Comparison of ENCODE assay signal across 8 mouse cellular contexts in genomic region chr4:117786963-117787362, GRCm38 (mm10). TPM values are rescaled to one million over a fixed set of nuclear protein-coding genes. Genes with fewer than 3 reads are reported as not detected.
DNase-seq lines count a peak whose midpoint lies in the region; ATAC-seq and TF ChIP-seq lines count a peak whose summit lies in the region.

No protein-coding gene starts in this region.

- no peak overlapping the region for H3K9ac ChIP-seq in forebrain, postnatal 0 days

- no peak for TF ChIP-seq CTCF in forebrain, postnatal 0 days (IDR thresholded peaks at IDR 0.05; ENCODE audit: low read depth)
- TF ChIP-seq CTCF in kidney, adult 2 months (conservative IDR thresholded peaks at IDR 0.05; ENCODE audit: insufficient read depth, insufficient read length, low read depth, low read length) = no peak

- H3K4me1 ChIP-seq in erythroblast, embryonic 14.5 days (ENCODE audit: control insufficient read depth) = peaks cover 8% of the 10 kb centered on the region
- no peaks in the 10 kb centered on the region for H3K4me1 ChIP-seq in forebrain, postnatal 0 days (ENCODE audit: insufficient read depth)
- no peaks in the 10 kb centered on the region for H3K4me1 ChIP-seq in kidney, adult 2 months (ENCODE audit: control insufficient read depth, insufficient read depth, low read length)

- DNase-seq in forebrain, postnatal 0 days = peak; percentile 24
- DNase-seq in kidney, adult 2 months = peak; percentile 79
- DNase-seq in lung, postnatal 36 days = peak; percentile 35
- DNase-seq in cerebellum, adult 9-11 months = no peak
- DNase-seq in right cerebral cortex, adult 18-20 months = no peak
- DNase-seq in urinary bladder, postnatal 14 days (ENCODE audit: low spot score) = no peak

- peaks cover 2% of the 10 kb centered on the region; the same call in 1 of the 2 replicates for H3K9me3 ChIP-seq in erythroblast, embryonic 14.5 days (ENCODE audit: control insufficient read depth, low read length)
- no peaks in the 10 kb centered on the region for H3K9me3 ChIP-seq in forebrain, postnatal 0 days (ENCODE audit: low read length)

- 43% methylated on average over 8 of the region's 8 CpGs for WGBS in forebrain, postnatal 0 days
- WGBS in kidney, adult 2 months = 19% methylated on average over 8 of the region's 8 CpGs

- H3K27ac ChIP-seq in forebrain, postnatal 0 days (ENCODE audit: low read depth, low read length) = no peak overlapping the region
- no peak overlapping the region for H3K27ac ChIP-seq in kidney, adult 2 months (ENCODE audit: insufficient read depth, low read depth, low read length)

- H3K4me2 ChIP-seq in forebrain, postnatal 0 days (ENCODE audit: low read depth) = no peak overlapping the region

- H3K4me3 ChIP-seq in erythroblast, embryonic 14.5 days (replicated peaks) = peak overlapping the region; percentile 41
- H3K4me3 ChIP-seq in forebrain, postnatal 0 days (ENCODE audit: low read depth, low read length) = no peak overlapping the region
- H3K4me3 ChIP-seq in kidney, adult 2 months (ENCODE audit: insufficient read depth, low read depth, low read length) = peak overlapping the region; percentile 7; the same call in 1 of the 2 replicates

- no peak for ATAC-seq in erythroblast, adult 5-6 weeks (replicated peaks; ENCODE audit: low FRiP score, poor library complexity, severe bottlenecking)
- peak; percentile 55; the same call in 1 of the 2 replicates for ATAC-seq in forebrain, postnatal 0 days

- no peaks in the 10 kb centered on the region for H3K36me3 ChIP-seq in erythroblast, embryonic 14.5 days (ENCODE audit: control insufficient read depth)
- H3K36me3 ChIP-seq in forebrain, postnatal 0 days (ENCODE audit: insufficient read depth) = no peaks in the 10 kb centered on the region
- H3K36me3 ChIP-seq in kidney, adult 2 months (ENCODE audit: control insufficient read depth, insufficient read depth, low read length) = no peaks in the 10 kb centered on the region

- no peaks in the 10 kb centered on the region for H3K27me3 ChIP-seq in erythroblast, embryonic 14.5 days (ENCODE audit: control insufficient read depth)
- H3K27me3 ChIP-seq in forebrain, postnatal 0 days (ENCODE audit: insufficient read depth, low read length) = no peaks in the 10 kb centered on the region
- H3K27me3 ChIP-seq in kidney, adult 2 months (replicated peaks; ENCODE audit: control insufficient read depth, insufficient read depth, low read length) = no peaks in the 10 kb centered on the region

- TF ChIP-seq POLR2A in kidney, adult 2 months (IDR thresholded peaks at IDR 0.05; ENCODE audit: low read depth, low read length) = no peak

RNA-seq across cellular contexts. Expression of gene Klf17, which starts 21.5 kb away (rescaled TPM):
- polyA plus RNA-seq in erythroblast, embryonic 14.5 days (2012) = not detected in 2 replicates
- total RNA-seq in erythroblast, adult 5-6 weeks (2015; ENCODE audit: low replicate concordance) = not detected in 2 replicates
- 0.51 TPM in 1 of 2 replicates, not detected in the other for total RNA-seq in erythroblast, adult 5-6 weeks (2017; ENCODE audit: low replicate concordance)
- not detected in 2 replicates for total RNA-seq in forebrain, postnatal 0 days (2014; rRNA removed)
- not detected in 2 replicates for polyA plus RNA-seq in forebrain, postnatal 0 days (2015; fragmentation: Nextera tagmentation; extraction: Ambion mirVana)
- polyA plus RNA-seq in kidney, adult 2 months (2012; rRNA removed) = not detected in 2 replicates

RNA-seq across cellular contexts. Expression of gene Slc6a9, which starts 47.3 kb away (rescaled TPM):
- 82.3 and 94.8 TPM in 2 replicates for polyA plus RNA-seq in erythroblast, embryonic 14.5 days (2012)
- total RNA-seq in erythroblast, adult 5-6 weeks (2015; ENCODE audit: low replicate concordance) = 161 and 176 TPM in 2 replicates
- total RNA-seq in erythroblast, adult 5-6 weeks (2017; ENCODE audit: low replicate concordance) = 245 and 274 TPM in 2 replicates
- 30.6 and 35.0 TPM in 2 replicates for total RNA-seq in forebrain, postnatal 0 days (2014; rRNA removed)
- 18.7 and 33.7 TPM in 2 replicates for polyA plus RNA-seq in forebrain, postnatal 0 days (2015; fragmentation: Nextera tagmentation; extraction: Ambion mirVana)
- 19.2 and 25.7 TPM in 2 replicates for polyA plus RNA-seq in kidney, adult 2 months (2012; rRNA removed)

Comparison
In these comparisons a context has a peak if more than half of its experiments do, and no peak if none do; other contexts are left out.
1. DNase-seq: peak in forebrain, postnatal 0 days (single experiment), kidney, adult 2 months (single experiment) and lung, postnatal 36 days (single experiment); none in cerebellum, adult 9-11 months (single experiment), right cerebral cortex, adult 18-20 months (single experiment) and urinary bladder, postnatal 14 days (single experiment).